Mouse (Mus musculus) heart, embryonic 14.5 days (tissue): Measurements from ENCODE around the gene Gm973. TPM values are rescaled to one million over a fixed set of nuclear protein-coding genes. Genes with fewer than 3 reads are reported as not detected.

Experiments
- ATAC-seq: fragments of 200-750 bp; cut with Nextera tagmentation; 2 replicates; pipeline ENCODE4 v1.8.0; 2017; ENCODE audit warnings: low read depth, moderate TSS enrichment; ENCODE audit not compliant: insufficient number of reproducible peaks, insufficient read depth, low FRiP score
- H3K27ac ChIP-seq, 2 experiments: fragments of 200-500 bp in 1 of 2; fragments of 300-500 bp in 1 of 2; sonication (generic) in 1 of 2; replicated peaks in 1 of 2; 2 replicates each; pipeline ENCODE4 v1.5.1; 2012 to 2014; ENCODE audit warnings: low read depth in 2 of 2, low read length in 2 of 2, control low read depth in 1 of 2, mild to moderate bottlenecking in 1 of 2, mixed read lengths in 1 of 2; ENCODE audit not compliant: control insufficient read depth in 1 of 2, insufficient read depth in 1 of 2
- H3K27me3 ChIP-seq: fragments of 300-500 bp; sonication (generic); 2 replicates; pipeline ENCODE4 v1.6.1; 2014; ENCODE audit warnings: mild to moderate bottlenecking, low read length, control low read depth; ENCODE audit not compliant: control insufficient read depth, insufficient read depth
- H3K36me3 ChIP-seq: fragments of 300-500 bp; sonication (generic); 2 replicates; pipeline ENCODE4 v1.6.1; 2014; ENCODE audit warnings: mild to moderate bottlenecking, control low read depth, low read length, mixed read lengths; ENCODE audit not compliant: control insufficient read depth, insufficient read depth
- H3K4me1 ChIP-seq, 2 experiments: fragments of 200-500 bp in 1 of 2; fragments of 300-500 bp in 1 of 2; sonication (generic) in 1 of 2; 2 replicates each; pipeline ENCODE4 v1.6.1; 2012 to 2014; ENCODE audit warnings: low read length in 2 of 2, control low read depth in 1 of 2, mixed read lengths in 1 of 2; ENCODE audit not compliant: control insufficient read depth in 2 of 2, insufficient read depth in 2 of 2
- H3K4me2 ChIP-seq: fragments of 300-500 bp; sonication (generic); 2 replicates; pipeline ENCODE4 v1.6.1; 2014; ENCODE audit warnings: mild to moderate bottlenecking, low read length
- H3K4me3 ChIP-seq, 2 experiments: fragments of 200-500 bp in 1 of 2; fragments of 300-500 bp in 1 of 2; sonication (generic) in 1 of 2; 2 replicates each; pipeline ENCODE4 v1.5.1; 2012 to 2014; ENCODE audit warnings: low read length in 2 of 2, mild to moderate bottlenecking in 2 of 2, control low read depth in 1 of 2, low read depth in 1 of 2, moderate library complexity in 1 of 2; ENCODE audit not compliant: control insufficient read depth in 1 of 2, insufficient read depth in 1 of 2
- H3K9ac ChIP-seq: fragments of 300-500 bp; sonication (generic); 2 replicates; pipeline ENCODE4 v1.6.1; 2014; ENCODE audit warnings: mild to moderate bottlenecking, low read length
- H3K9me3 ChIP-seq: fragments of 300-500 bp; sonication (generic); 2 replicates; pipeline ENCODE4 v1.6.1; 2016; ENCODE audit warnings: low read length, control low read depth; ENCODE audit not compliant: control insufficient read depth
- WGBS: fragments of 180-500 bp; shearing (Covaris S2); extraction: QIAGEN DNeasy Blood & Tissue Kit; methylation state at CpG from one replicate; pipeline ENCODE4 v1.1.7; 2014; 5-methylcytosine and 5-hydroxymethylcytosine counted together
- polyA plus RNA-seq: library from polyadenylated mRNA; unstranded; fragments of >200 nt; fragmentation: Nextera tagmentation; extraction: Ambion mirVana; gene quantifications from 2 replicates; pipeline ENCODE4 v1.2.1, GENCODE M21; 2014

The Gm973 gene
- polyA plus RNA-seq, 1 experiment from 2014 or later = not detected

GRCm38 (mm10) chr1:59578770-59579169 lies 62.7 kb downstream of the Gm973 start:
- Histone ChIP-seq H3K4me2 (no peak overlapping the region), H3K4me3 (no peak overlapping the region), H3K27ac (no peak overlapping the region), H3K4me1 (peaks cover 12 to 15% of the 10 kb centered on the region in 2 experiments), H3K27me3 (peaks cover 4% of the 10 kb centered on the region; the same call in 1 of the 2 replicates), H3K9ac (no peak overlapping the region), H3K36me3 (no peaks in the 10 kb centered on the region), H3K9me3 (no peaks in the 10 kb centered on the region)
- WGBS = 76% methylated on average over 4 of the region's 4 CpGs
- ATAC-seq = no peak

DNA sequence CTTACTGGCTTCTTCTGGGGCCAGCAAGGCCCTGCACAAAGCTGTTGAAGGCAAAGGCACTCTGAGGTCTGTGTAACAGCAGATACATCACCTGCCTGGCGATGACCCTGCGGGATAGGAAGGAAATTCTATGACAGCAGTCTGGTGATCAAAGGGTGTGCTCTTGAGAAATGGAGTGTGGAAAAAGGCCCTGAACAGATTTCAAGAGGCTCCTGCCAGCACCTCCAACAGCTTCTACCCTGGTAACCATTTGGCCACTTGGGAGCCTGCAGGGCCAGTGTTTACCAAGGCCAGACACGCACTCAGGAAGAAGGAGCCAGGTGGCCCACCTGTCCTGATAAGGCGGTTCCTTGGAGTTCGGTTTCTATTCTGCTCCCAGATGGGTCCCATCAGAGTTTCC lies 63.3 kb downstream of the Gm973 start:
- H3K36me3 ChIP-seq = no peaks in the 10 kb centered on the region
- H3K4me2 ChIP-seq = no peak overlapping the region
- no peak overlapping the region for H3K27ac ChIP-seq
- ATAC-seq = no peak
- H3K9ac ChIP-seq = no peak overlapping the region
- no peak overlapping the region for H3K4me3 ChIP-seq
- no peaks in the 10 kb centered on the region for H3K9me3 ChIP-seq
- peaks cover 12 to 15% of the 10 kb centered on the region in 2 experiments for H3K4me1 ChIP-seq
- peaks cover 7% of the 10 kb centered on the region for H3K27me3 ChIP-seq
- WGBS = 22% methylated on average over 5 of the region's 5 CpGs

- Histone ChIP-seq H3K9ac (no peak overlapping the region), H3K36me3 (no peaks in the 10 kb centered on the region), H3K27me3 (peaks cover 10% of the 10 kb centered on the region), H3K9me3 (no peaks in the 10 kb centered on the region), H3K4me3 (no peak overlapping the region), H3K4me2 (peak overlapping the region; percentile 28), H3K27ac (no peak overlapping the region), H3K4me1 (peaks cover 12 to 15% of the 10 kb centered on the region in 2 experiments)
- WGBS = 17% methylated on average over 8 of the region's 8 CpGs
- no peak for ATAC-seq
Measured at GRCm38 (mm10) chr1:59580131-59580751, 64.2 kb downstream of the Gm973 start.

DNA sequence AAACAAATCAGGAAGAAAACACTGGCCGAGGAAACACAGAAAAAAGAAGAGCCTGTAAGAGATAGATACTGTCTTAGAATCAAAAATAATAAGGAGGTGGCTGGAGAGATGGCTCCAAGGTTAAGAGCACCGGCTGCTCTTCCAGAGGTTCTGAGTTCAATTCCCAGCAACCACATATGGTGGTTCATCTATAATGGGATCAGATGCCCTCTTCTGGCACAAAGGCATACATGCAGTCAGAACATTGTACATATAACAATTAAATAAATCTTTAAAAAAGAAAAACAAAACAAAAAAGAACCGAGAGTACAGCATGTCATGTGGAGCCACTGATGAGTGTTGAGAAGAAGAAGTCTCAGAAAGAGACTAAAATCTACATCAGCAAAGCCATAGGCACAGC lies 64.8 kb downstream of the Gm973 start:
- Histone ChIP-seq H3K27me3 (peaks cover 11% of the 10 kb centered on the region), H3K9ac (no peak overlapping the region), H3K4me1 (peaks cover 12 to 15% of the 10 kb centered on the region in 2 experiments), H3K36me3 (no peaks in the 10 kb centered on the region), H3K4me2 (no peak overlapping the region), H3K4me3 (no peak overlapping the region), H3K9me3 (no peaks in the 10 kb centered on the region), H3K27ac (no peak overlapping the region)
- ATAC-seq = no peak
- WGBS = 84% methylated on average over 3 of the region's 3 CpGs

GRCm38 (mm10) chr1:59584656-59585410 lies 68.8 kb downstream of the Gm973 start:
- ATAC-seq = no peak

GRCm38 (mm10) chr1:59589271-59589670 lies 73.2 kb downstream of the Gm973 start:
- Histone ChIP-seq H3K4me2 (no peak overlapping the region), H3K4me1 (peaks cover 2 to 11% of the 10 kb centered on the region in 2 experiments; a peak in 3 of 4 replicates), H3K9me3 (no peaks in the 10 kb centered on the region), H3K9ac (no peak overlapping the region), H3K27me3 (peaks cover 42% of the 10 kb centered on the region), H3K4me3 (no peak overlapping the region), H3K27ac (no peak overlapping the region), H3K36me3 (no peaks in the 10 kb centered on the region)
- no peak for ATAC-seq
- WGBS = 78% methylated on average over 1 of the region's 1 CpGs

More at GRCm38 (mm10) chr1:59584656-59585410, 68.8 kb downstream of the Gm973 start:
- Histone ChIP-seq H3K27ac (no peak overlapping the region), H3K27me3 (peaks cover 20% of the 10 kb centered on the region), H3K9ac (no peak overlapping the region), H3K9me3 (no peaks in the 10 kb centered on the region), H3K4me2 (peak overlapping the region; percentile 51), H3K4me1 (peaks cover 5 to 8% of the 10 kb centered on the region in 2 experiments; a peak in 3 of 4 replicates), H3K36me3 (no peaks in the 10 kb centered on the region), H3K4me3 (0 out of 4 replicates have a peak overlapping the region, but pooled peaks of 1 of the 2 experiments have one; percentile 6)
- WGBS = 14% methylated on average over 17 of the region's 18 CpGs

DNA sequence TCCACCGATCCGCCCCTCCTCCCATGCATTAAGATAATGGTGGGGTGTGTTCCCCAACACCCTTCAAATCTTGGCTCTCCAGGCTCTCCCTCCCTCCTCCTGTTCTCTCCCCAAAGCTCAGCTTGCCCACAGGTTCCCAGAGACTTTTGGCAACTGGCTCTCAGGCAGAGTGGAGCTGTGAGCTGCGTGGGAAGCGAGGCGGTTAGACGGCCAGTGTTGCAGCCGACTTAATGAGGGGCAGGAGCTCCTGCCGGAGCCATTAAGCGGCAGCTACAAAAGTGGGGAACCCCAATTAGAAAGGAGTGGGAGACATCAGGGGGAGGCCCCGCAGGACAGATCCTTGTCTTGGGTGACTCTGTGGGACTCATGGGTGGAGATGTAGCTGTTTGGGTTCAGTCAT lies 76.3 kb downstream of the Gm973 start:
- no peak for ATAC-seq
- Histone ChIP-seq H3K4me3 (no peak overlapping the region), H3K4me1 (peaks cover 2 to 11% of the 10 kb centered on the region in 2 experiments; a peak in 3 of 4 replicates), H3K9ac (0 out of 2 replicates have a peak overlapping the region, but pooled peaks have one; percentile 5), H3K27me3 (peaks cover 50% of the 10 kb centered on the region), H3K9me3 (no peaks in the 10 kb centered on the region), H3K4me2 (peak overlapping the region; percentile 52), H3K27ac (no peak overlapping the region), H3K36me3 (no peaks in the 10 kb centered on the region)
- 9% methylated on average over 10 of the region's 10 CpGs for WGBS
